Mouse (Mus musculus) kidney, embryonic 14.5 days (tissue): ENCODE data around the gene Adcy1. TPM values are rescaled to one million over a fixed set of nuclear protein-coding genes. Genes with fewer than 3 reads are reported as not detected.

Experiments
- ATAC-seq: fragments of 200-750 bp; cut with Nextera tagmentation; 2 replicates; pipeline ENCODE4 v1.8.0; 2017; ENCODE audit warnings: moderate number of reproducible peaks, mild to moderate bottlenecking, moderate TSS enrichment, moderate library complexity; ENCODE audit not compliant: low FRiP score, low TSS enrichment
- H3K27ac ChIP-seq: fragments of 300-500 bp; sonication (generic); 2 replicates; pipeline ENCODE4 v1.5.1; 2014; ENCODE audit warnings: low read depth, mild to moderate bottlenecking, low read length, moderate library complexity, mixed read lengths
- H3K27me3 ChIP-seq: fragments of 300-500 bp; sonication (generic); 2 replicates; pipeline ENCODE4 v1.6.1; 2014; ENCODE audit warnings: mild to moderate bottlenecking, low read length; ENCODE audit not compliant: control insufficient read depth, insufficient read depth
- H3K36me3 ChIP-seq: fragments of 300-500 bp; sonication (generic); 2 replicates; pipeline ENCODE4 v1.6.1; 2014; ENCODE audit warnings: low read length, mixed read lengths; ENCODE audit not compliant: control insufficient read depth, insufficient read depth
- H3K4me1 ChIP-seq: fragments of 300-500 bp; sonication (generic); 2 replicates; pipeline ENCODE4 v1.6.1; 2014; ENCODE audit warnings: low read length, mixed read lengths; ENCODE audit not compliant: control insufficient read depth, insufficient read depth
- H3K4me2 ChIP-seq: fragments of 300-500 bp; sonication (generic); replicated peaks from 2 replicates; pipeline ENCODE4 v1.6.1; 2014; ENCODE audit warnings: low read depth, mild to moderate bottlenecking, low read length
- H3K4me3 ChIP-seq: fragments of 300-500 bp; sonication (generic); 2 replicates; pipeline ENCODE4 v1.5.1; 2014; ENCODE audit warnings: mild to moderate bottlenecking, low read length
- H3K9ac ChIP-seq: fragments of 300-500 bp; sonication (generic); 2 replicates; pipeline ENCODE4 v1.6.1; 2014; ENCODE audit warnings: low read depth, mild to moderate bottlenecking, low read length, moderate library complexity
- H3K9me3 ChIP-seq: fragments of 300-500 bp; sonication (generic); 2 replicates; pipeline ENCODE4 v1.6.1; 2016; ENCODE audit warnings: low read length; ENCODE audit not compliant: control insufficient read depth
- WGBS: fragments of 180-500 bp; shearing (Covaris S2); extraction: QIAGEN DNeasy Blood & Tissue Kit; methylation state at CpG from one replicate; pipeline ENCODE4 v1.1.7; 2014; 5-methylcytosine and 5-hydroxymethylcytosine counted together
- polyA plus RNA-seq: library from polyadenylated mRNA; unstranded; fragments of >200 nt; fragmentation: Nextera tagmentation; extraction: Ambion mirVana; gene quantifications from 2 replicates; pipeline ENCODE4 v1.2.1, GENCODE M21; 2014

Adcy1 gene
- polyA plus RNA-seq, 1 experiment from 2014 or later = 2.3 TPM

- Histone ChIP-seq H3K27ac (no peak overlapping the region), H3K27me3 (no peaks in the 10 kb centered on the region), H3K4me2 (no peak overlapping the region), H3K4me1 (no peaks in the 10 kb centered on the region), H3K4me3 (no peak overlapping the region), H3K9ac (no peak overlapping the region), H3K9me3 (no peaks in the 10 kb centered on the region), H3K36me3 (no peaks in the 10 kb centered on the region)
- no peak for ATAC-seq
- 100% methylated on average over 1 of the region's 1 CpGs for WGBS
Measured at GRCm38 (mm10) chr11:7081893-7082292, 18.6 kb downstream of the Adcy1 start.

- no peak for ATAC-seq
- no peak overlapping the region for H3K4me2 ChIP-seq
- no peak overlapping the region for H3K27ac ChIP-seq
- no peaks in the 10 kb centered on the region for H3K36me3 ChIP-seq
- WGBS = 100% methylated on average over 1 of the region's 1 CpGs
- no peak overlapping the region for H3K9ac ChIP-seq
- no peaks in the 10 kb centered on the region for H3K4me1 ChIP-seq
- H3K9me3 ChIP-seq = no peaks in the 10 kb centered on the region
- no peaks in the 10 kb centered on the region for H3K27me3 ChIP-seq
- H3K4me3 ChIP-seq = no peak overlapping the region
Measured at GRCm38 (mm10) chr11:7083911-7084310, 20.6 kb downstream of the Adcy1 start.

- WGBS = 82% methylated on average over 5 of the region's 5 CpGs
- Histone ChIP-seq H3K9ac (no peak overlapping the region), H3K9me3 (no peaks in the 10 kb centered on the region), H3K4me2 (no peak overlapping the region), H3K27me3 (no peaks in the 10 kb centered on the region), H3K27ac (no peak overlapping the region), H3K4me3 (no peak overlapping the region), H3K4me1 (no peaks in the 10 kb centered on the region), H3K36me3 (no peaks in the 10 kb centered on the region)
- ATAC-seq = no peak
Measured at GRCm38 (mm10) chr11:7085184-7085583, 21.9 kb downstream of the Adcy1 start.

GRCm38 (mm10) chr11:7091120-7091519 is 27.8 kb downstream of the Adcy1 start:
- no peak for ATAC-seq
- Histone ChIP-seq H3K36me3 (no peaks in the 10 kb centered on the region), H3K9ac (no peak overlapping the region), H3K27me3 (no peaks in the 10 kb centered on the region), H3K4me3 (no peak overlapping the region), H3K9me3 (0 out of 2 replicates have a peak, but pooled peaks cover 3% of the 10 kb centered on the region), H3K4me1 (no peaks in the 10 kb centered on the region), H3K27ac (no peak overlapping the region), H3K4me2 (no peak overlapping the region)
- WGBS = 94% methylated on average over 5 of the region's 5 CpGs

GRCm38 (mm10) chr11:7094844-7095243 is 31.6 kb downstream of the Adcy1 start:
- ATAC-seq = no peak
- 0 out of 2 replicates have a peak, but pooled peaks cover 3% of the 10 kb centered on the region for H3K9me3 ChIP-seq
- H3K27me3 ChIP-seq = no peaks in the 10 kb centered on the region
- no peak overlapping the region for H3K4me2 ChIP-seq
- WGBS = 89% methylated on average over 6 of the region's 6 CpGs
- no peak overlapping the region for H3K9ac ChIP-seq
- H3K4me3 ChIP-seq = no peak overlapping the region
- no peaks in the 10 kb centered on the region for H3K4me1 ChIP-seq
- no peak overlapping the region for H3K27ac ChIP-seq
- no peaks in the 10 kb centered on the region for H3K36me3 ChIP-seq

- H3K9me3 ChIP-seq = no peaks in the 10 kb centered on the region
- no peaks in the 10 kb centered on the region for H3K36me3 ChIP-seq
- H3K4me2 ChIP-seq = no peak overlapping the region
- H3K27ac ChIP-seq = no peak overlapping the region
- ATAC-seq = no peak
- H3K4me1 ChIP-seq = 0 out of 2 replicates have a peak, but pooled peaks cover 3% of the 10 kb centered on the region
- H3K27me3 ChIP-seq = no peaks in the 10 kb centered on the region
- no peak overlapping the region for H3K9ac ChIP-seq
- no peak overlapping the region for H3K4me3 ChIP-seq
- WGBS = 64% methylated on average over 6 of the region's 6 CpGs
Measured at GRCm38 (mm10) chr11:7101674-7102073, 38.4 kb downstream of the Adcy1 start.

- Histone ChIP-seq H3K27me3 (no peaks in the 10 kb centered on the region), H3K9me3 (no peaks in the 10 kb centered on the region), H3K27ac (no peak overlapping the region), H3K9ac (no peak overlapping the region), H3K4me2 (no peak overlapping the region), H3K36me3 (no peaks in the 10 kb centered on the region), H3K4me1 (0 out of 2 replicates have a peak, but pooled peaks cover 3% of the 10 kb centered on the region), H3K4me3 (no peak overlapping the region)
- ATAC-seq = no peak
- 51% methylated on average over 14 of the region's 14 CpGs for WGBS
Measured at GRCm38 (mm10) chr11:7102256-7103194, 39.2 kb downstream of the Adcy1 start.

GRCm38 (mm10) chr11:7105337-7105736 is 42.0 kb downstream of the Adcy1 start:
- 89% methylated on average over 8 of the region's 8 CpGs for WGBS

GRCm38 (mm10) chr11:7109131-7109530 is 45.8 kb downstream of the Adcy1 start:
- Histone ChIP-seq H3K36me3 (no peaks in the 10 kb centered on the region), H3K27ac (no peak overlapping the region), H3K4me3 (no peak overlapping the region), H3K4me2 (no peak overlapping the region), H3K9ac (no peak overlapping the region), H3K9me3 (no peaks in the 10 kb centered on the region), H3K27me3 (no peaks in the 10 kb centered on the region), H3K4me1 (no peaks in the 10 kb centered on the region)
- whole genome bisulfite sequencing = 94% methylated on average over 4 of the region's 4 CpGs
- no peak for ATAC-seq

More at GRCm38 (mm10) chr11:7105337-7105736, 42.0 kb downstream of the Adcy1 start:
- Histone ChIP-seq H3K9me3 (no peaks in the 10 kb centered on the region), H3K27me3 (no peaks in the 10 kb centered on the region), H3K4me3 (no peak overlapping the region), H3K36me3 (no peaks in the 10 kb centered on the region), H3K4me2 (no peak overlapping the region), H3K27ac (no peak overlapping the region), H3K9ac (no peak overlapping the region), H3K4me1 (0 out of 2 replicates have a peak, but pooled peaks cover 3% of the 10 kb centered on the region)
- ATAC-seq = no peak
